Mouse (Mus musculus) frontal cortex, postnatal 14 days (tissue): ENCODE results near the gene Fam219a.

Experiments
- DNase-seq, 2 experiments: peaks; one replicate each; pipeline ENCODE4 v3.0.0; 2022; ENCODE audit warnings: low spot score in 2 of 2

The Fam219a gene

GRCm38 (mm10) chr4:41470684-41471383 is 98.5 kb downstream of the Fam219a start:
- DNase-seq, result peak; percentile 42 to 45

DNA sequence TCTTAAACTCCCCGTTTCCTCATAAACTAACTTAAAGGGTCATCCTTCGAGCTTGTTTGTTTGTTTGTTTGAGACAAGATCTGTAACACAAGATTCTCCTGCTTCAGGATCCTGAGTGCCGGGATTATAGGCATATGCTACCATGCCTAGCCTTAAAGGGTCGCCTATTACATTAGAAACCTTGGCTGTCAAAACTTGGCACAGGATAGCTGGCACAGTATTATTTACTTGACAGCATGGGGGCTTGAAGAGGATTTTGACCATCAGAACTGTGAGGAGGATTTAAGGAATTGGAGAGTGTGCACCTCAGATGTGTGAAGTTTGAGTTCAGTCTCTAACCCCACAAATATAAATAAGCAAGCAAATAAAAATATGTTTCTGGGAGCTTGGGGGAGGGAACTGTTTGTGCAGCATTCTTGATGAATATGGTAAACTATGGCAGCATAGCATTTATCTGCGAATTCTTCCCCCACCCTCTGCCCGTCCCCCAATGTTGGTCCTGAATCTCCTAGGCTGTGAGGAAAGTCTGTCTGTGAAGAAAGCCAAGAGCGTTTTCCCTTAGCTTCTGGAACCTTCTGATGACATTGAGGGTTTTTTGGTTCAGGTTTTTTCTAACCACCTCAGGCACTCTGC is 99.2 kb downstream of the Fam219a start:
- no peak for DNase-seq

DNA sequence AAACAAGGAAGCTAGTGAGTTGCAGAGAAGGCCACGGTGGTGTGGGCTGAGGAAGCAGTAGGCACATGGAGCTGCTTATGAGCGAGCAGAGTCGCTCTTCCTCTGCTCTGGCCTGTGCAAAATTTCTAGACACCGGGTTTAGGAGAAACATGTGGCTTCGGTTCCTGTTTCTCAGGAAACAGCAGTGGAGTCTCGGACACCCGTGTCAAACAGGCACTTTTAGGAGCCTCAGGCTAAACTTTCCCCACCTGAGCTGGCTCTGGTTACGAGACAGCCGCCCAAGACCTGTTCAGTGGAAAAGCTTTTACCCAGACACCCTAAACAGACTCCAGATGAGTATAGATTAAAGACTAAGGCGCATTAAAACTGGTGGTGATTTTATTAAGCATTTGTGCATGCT is 100.1 kb downstream of the Fam219a start:
- DNase-seq, result no peak

GRCm38 (mm10) chr4:41468396-41469080 is 100.8 kb downstream of the Fam219a start:
- peak; percentile 45 to 55 for DNase-seq
